Mouse (Mus musculus) gastrocnemius, postnatal 4 days (tissue): Measurements from ENCODE around the gene Sptan1. TPM values are rescaled to one million over a fixed set of nuclear protein-coding genes. Genes with fewer than 3 reads are reported as not detected.

Experiments
- DNase-seq, 2 experiments: peaks; one replicate each; pipeline ENCODE4 v3.0.0; 2021 to 2022; ENCODE audit warnings: low spot score in 2 of 2, mixed read lengths in 2 of 2
- microRNA-seq: library from miRNA; unstranded; fragments of <30 nt; microRNA quantifications from one replicate; pipeline ENCODE4 v1.2.0, GENCODE M21; 2021
- total RNA-seq, 2 experiments: library from RNA; stranded (reverse); gene quantifications; 2 replicates each; pipeline ENCODE4 v1.2.3; 2021

Sptan1 gene
- total RNA-seq, 2 experiments from 2014 or later = 217 to 218 TPM

- DNase-seq = no peak
Observed at GRCm38 (mm10) chr2:30080181-30080800, 114.9 kb downstream of the Sptan1 start.

Small RNAs within 50 kb of the gene (microRNA-seq; reads per million reads assigned to microRNA genes)
- not detected for gene Mir6997

Other genes with a start within 250 kb of the Sptan1 start
- not detected for gene Gm13420, start 213.9 kb upstream of the Sptan1 start, total RNA-seq
- gene Gm13547, start 206.2 kb upstream of the Sptan1 start, total RNA-seq = not detected
- gene Coq4, start 178.1 kb upstream of the Sptan1 start, total RNA-seq = 1 to 10 TPM; 8.1 to 9.7 TPM
- gene Trub2, start 177.1 kb upstream of the Sptan1 start, total RNA-seq = 10 to 100 TPM; 33.9 to 40.4 TPM
- gene Slc27a4, start 162.9 kb upstream of the Sptan1 start, total RNA-seq = 10 to 100 TPM; 16.2 to 16.3 TPM
- gene Urm1, start 145.5 kb upstream of the Sptan1 start, total RNA-seq = 10 to 100 TPM; 41.8 to 52.5 TPM
- 10 to 100 TPM; 40.0 to 52.1 TPM for gene Cercam, start 96.4 kb upstream of the Sptan1 start, total RNA-seq
- 10 to 100 TPM; 35.6 to 40.8 TPM for gene Odf2, start 76.3 kb upstream of the Sptan1 start, total RNA-seq
- gene Gle1, start 30.1 kb upstream of the Sptan1 start, total RNA-seq = 10 to 100 TPM; 30.4 to 32.6 TPM
- 10 to 100 TPM; 10.2 to 12.2 TPM for gene Wdr34, start 83.3 kb downstream of the Sptan1 start, total RNA-seq
- gene Set, start 91.8 kb downstream of the Sptan1 start, total RNA-seq = 100 to 1,000 TPM; 155 to 163 TPM
- gene Pkn3, start 112.1 kb downstream of the Sptan1 start, total RNA-seq = 1 to 10 TPM; 8.0 to 9.6 TPM
- gene Zdhhc12, start 128.1 kb downstream of the Sptan1 start, total RNA-seq = 1 to 10 TPM; 4.5 to 5.7 TPM
- gene Zer1, start 159.0 kb downstream of the Sptan1 start, total RNA-seq = 10 to 100 TPM; 24.6 to 27.1 TPM
- gene Tbc1d13, start 168.2 kb downstream of the Sptan1 start, total RNA-seq = 10 to 100 TPM; 24.7 to 26.2 TPM
- gene Endog, start 205.9 kb downstream of the Sptan1 start, total RNA-seq = 10 to 100 TPM; 26.3 to 27.6 TPM
- gene Spout1, start 212.9 kb downstream of the Sptan1 start, total RNA-seq = 10 to 100 TPM; 11.9 to 13.6 TPM
- gene Kyat1, start 240.3 kb downstream of the Sptan1 start, total RNA-seq = 10 to 100 TPM; 11.9 to 12.7 TPM